Mouse (Mus musculus) embryonic facial prominence, embryonic 10.5 days (tissue): ENCODE measurements around the gene Zfp408. TPM values are rescaled to one million over a fixed set of nuclear protein-coding genes. Genes with fewer than 3 reads are reported as not detected.
A peak's percentile ranks its signal among the peaks of the same experiment; 100 is the strongest.

Experiments used
- DNase-seq: peaks from one replicate; pipeline ENCODE4 v3.0.0-alpha.2; 2017; ENCODE audit warnings: low spot score
- H3K27ac ChIP-seq: fragments of 300-500 bp; sonication (generic); replicated peaks from 2 replicates; pipeline ENCODE4 v1.5.1; 2016; ENCODE audit warnings: mild to moderate bottlenecking
- H3K27me3 ChIP-seq: fragments of 300-500 bp; sonication (generic); replicated peaks from 2 replicates; pipeline ENCODE4 v1.6.1; 2016; ENCODE audit warnings: low read depth, mild to moderate bottlenecking; ENCODE audit not compliant: poor library complexity, severe bottlenecking
- H3K36me3 ChIP-seq: fragments of 300-500 bp; sonication (generic); replicated peaks from 2 replicates; pipeline ENCODE4 v1.6.1; 2016; ENCODE audit warnings: mild to moderate bottlenecking, moderate library complexity
- H3K4me1 ChIP-seq: fragments of 300-500 bp; sonication (generic); 2 replicates; pipeline ENCODE4 v1.6.1; 2016
- H3K4me3 ChIP-seq: fragments of 300-500 bp; sonication (generic); 2 replicates; pipeline ENCODE4 v1.5.1; 2016; ENCODE audit warnings: mild to moderate bottlenecking, moderate library complexity
- H3K9me3 ChIP-seq: fragments of 300-500 bp; sonication (generic); 2 replicates; pipeline ENCODE4 v1.6.1; 2016; ENCODE audit warnings: mild to moderate bottlenecking
- WGBS: fragments of 180-500 bp; shearing (Covaris S2); methylation state at CpG from one replicate; pipeline ENCODE4 v1.1.7; 2016; 5-methylcytosine and 5-hydroxymethylcytosine counted together
- polyA plus RNA-seq: library from polyadenylated mRNA; unstranded; fragments of >200 nt; fragmentation: Nextera tagmentation; extraction: Ambion mirVana; gene quantifications from 2 replicates; pipeline ENCODE4 v1.2.1, GENCODE M21; 2016

Gene Zfp408
- polyA plus RNA-seq, 1 experiment from 2014 or later: 11.5 TPM

DNA sequence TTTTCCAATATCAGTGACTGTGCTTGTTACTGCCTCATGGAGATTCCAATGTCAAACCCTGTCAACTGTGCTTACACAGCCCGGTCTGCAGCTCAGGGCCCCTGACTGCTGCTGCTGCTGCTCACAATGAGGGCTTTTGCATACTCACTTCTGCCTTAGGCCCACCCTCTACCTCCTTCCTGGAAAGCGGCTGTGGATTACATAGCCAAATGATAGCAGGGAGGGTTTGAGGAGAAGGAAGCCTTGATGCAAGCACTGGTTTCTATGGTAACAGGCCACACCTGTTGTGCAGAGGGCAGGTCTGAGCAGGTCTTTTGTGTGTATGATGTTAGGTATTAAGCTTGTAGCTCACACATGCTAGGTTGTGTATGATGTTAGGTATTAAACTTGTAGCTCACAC, 18.2 kb upstream of the Zfp408 start:
- Histone ChIP-seq H3K27ac (no peak overlapping the region), H3K36me3 (peaks cover 93% of the 10 kb centered on the region), H3K27me3 (no peaks in the 10 kb centered on the region), H3K4me3 (no peak overlapping the region), H3K9me3 (no peaks in the 10 kb centered on the region), H3K4me1 (0 out of 2 replicates have a peak, but pooled peaks cover 2% of the 10 kb centered on the region)
- no peak for DNase-seq
- WGBS: 79% methylated on average over 2 of the region's 2 CpGs

DNA sequence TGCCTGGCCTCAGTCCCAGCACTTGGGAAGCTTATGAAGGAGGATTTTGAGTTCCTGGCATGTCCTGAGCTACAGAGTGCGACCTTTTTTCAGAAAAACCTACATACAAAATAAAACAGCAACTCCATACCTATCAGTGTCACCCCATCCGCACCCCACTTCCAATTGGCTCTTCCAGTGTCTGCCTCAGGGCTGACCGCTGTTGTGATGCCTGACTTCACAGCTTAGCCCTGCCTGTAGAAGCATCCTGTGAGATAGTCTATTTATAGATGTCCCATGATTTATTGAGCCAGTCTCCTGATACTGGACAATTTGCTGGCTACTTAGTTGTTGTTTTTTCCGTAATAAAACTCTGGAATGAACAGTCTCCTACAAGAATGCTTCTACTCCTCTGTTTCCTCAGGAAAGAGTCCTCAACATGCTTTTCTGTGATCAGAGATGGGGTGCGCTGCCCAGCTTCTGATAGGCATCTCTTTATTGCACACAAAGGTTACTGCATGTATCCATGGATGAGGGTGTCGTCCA, 16.9 kb upstream of the Zfp408 start:
- WGBS: 95% methylated on average over 6 of the region's 6 CpGs
- no peak for DNase-seq
- 0 out of 2 replicates have a peak, but pooled peaks cover 2% of the 10 kb centered on the region for H3K4me1 ChIP-seq
- peaks cover 94% of the 10 kb centered on the region for H3K36me3 ChIP-seq
- no peak overlapping the region for H3K4me3 ChIP-seq
- no peaks in the 10 kb centered on the region for H3K27me3 ChIP-seq
- no peak overlapping the region for H3K27ac ChIP-seq
- no peaks in the 10 kb centered on the region for H3K9me3 ChIP-seq

DNA sequence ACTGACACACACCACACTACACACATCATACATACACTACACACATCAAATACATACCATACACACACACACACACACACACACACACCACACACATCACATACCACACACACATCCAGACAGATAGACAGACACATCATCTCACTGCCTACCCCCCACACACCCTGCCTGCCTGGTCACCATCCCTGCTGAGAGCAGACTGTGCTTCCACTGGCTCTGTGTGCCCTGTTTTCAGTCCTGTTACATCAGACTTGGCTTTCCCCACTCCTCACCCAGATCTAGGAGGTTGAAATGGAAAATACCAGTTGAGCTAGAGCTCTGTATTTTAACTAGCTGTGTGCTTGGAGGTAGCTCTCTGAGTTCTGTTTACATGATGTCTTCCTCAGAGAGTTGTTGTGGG, 15.2 kb upstream of the Zfp408 start:
- H3K4me3 ChIP-seq: no peak overlapping the region
- no peaks in the 10 kb centered on the region for H3K27me3 ChIP-seq
- H3K9me3 ChIP-seq: no peaks in the 10 kb centered on the region
- DNase-seq: no peak
- H3K27ac ChIP-seq: no peak overlapping the region
- H3K36me3 ChIP-seq: peaks cover 92% of the 10 kb centered on the region
- 0 out of 2 replicates have a peak, but pooled peaks cover 2% of the 10 kb centered on the region for H3K4me1 ChIP-seq

DNA sequence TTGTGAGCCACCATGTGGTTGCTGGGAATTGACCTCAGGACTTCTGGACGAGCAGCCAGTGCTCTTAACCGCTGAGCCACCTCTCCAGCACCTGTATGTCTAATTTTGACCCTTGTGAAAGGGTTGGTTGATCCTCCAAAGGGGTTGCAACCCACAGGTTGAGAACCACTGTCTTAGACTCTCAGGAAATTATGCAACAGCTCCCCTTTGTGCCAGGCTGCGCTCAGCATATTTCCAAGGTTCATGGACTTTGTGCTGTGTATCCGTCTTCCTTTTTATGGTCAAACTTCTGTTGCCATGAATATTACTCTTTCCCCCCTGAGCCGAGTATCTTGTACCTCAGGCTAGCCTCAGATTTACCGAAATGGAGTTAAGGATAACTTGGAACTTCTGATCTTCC, 11.4 kb upstream of the Zfp408 start:
- no peak overlapping the region for H3K27ac ChIP-seq
- H3K9me3 ChIP-seq: no peaks in the 10 kb centered on the region
- no peak for DNase-seq
- H3K4me1 ChIP-seq: no peaks in the 10 kb centered on the region; the same call in 1 of the 2 replicates
- 94% methylated on average over 6 of the region's 6 CpGs for WGBS
- no peak overlapping the region for H3K4me3 ChIP-seq
- H3K36me3 ChIP-seq: peaks cover 93% of the 10 kb centered on the region
- no peaks in the 10 kb centered on the region for H3K27me3 ChIP-seq

DNA sequence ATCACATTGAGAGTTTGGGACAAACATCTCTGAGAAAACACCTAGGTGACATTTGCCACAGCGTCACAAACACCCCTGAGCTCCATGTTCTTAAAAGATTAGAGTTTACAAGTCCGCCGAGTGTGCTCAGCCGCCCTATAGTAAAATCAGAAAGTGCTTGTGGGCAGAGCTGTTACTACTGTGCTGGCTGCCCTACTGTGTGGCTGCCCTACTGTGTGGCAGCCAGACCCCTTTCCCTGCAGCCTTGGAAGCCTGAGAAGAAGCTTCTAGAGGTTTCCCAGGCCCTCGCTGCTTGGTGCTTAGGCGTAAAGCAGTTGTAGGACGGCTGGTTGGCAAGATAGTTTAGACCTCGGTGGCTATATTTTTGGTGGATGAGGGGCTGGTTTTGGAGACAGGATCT, 10.1 kb upstream of the Zfp408 start:
- Histone ChIP-seq H3K4me1 (no peaks in the 10 kb centered on the region; the same call in 1 of the 2 replicates), H3K27me3 (no peaks in the 10 kb centered on the region), H3K36me3 (peaks cover 97% of the 10 kb centered on the region), H3K9me3 (no peaks in the 10 kb centered on the region), H3K27ac (no peak overlapping the region), H3K4me3 (no peak overlapping the region)
- WGBS: 94% methylated on average over 8 of the region's 8 CpGs
- DNase-seq: no peak

DNA sequence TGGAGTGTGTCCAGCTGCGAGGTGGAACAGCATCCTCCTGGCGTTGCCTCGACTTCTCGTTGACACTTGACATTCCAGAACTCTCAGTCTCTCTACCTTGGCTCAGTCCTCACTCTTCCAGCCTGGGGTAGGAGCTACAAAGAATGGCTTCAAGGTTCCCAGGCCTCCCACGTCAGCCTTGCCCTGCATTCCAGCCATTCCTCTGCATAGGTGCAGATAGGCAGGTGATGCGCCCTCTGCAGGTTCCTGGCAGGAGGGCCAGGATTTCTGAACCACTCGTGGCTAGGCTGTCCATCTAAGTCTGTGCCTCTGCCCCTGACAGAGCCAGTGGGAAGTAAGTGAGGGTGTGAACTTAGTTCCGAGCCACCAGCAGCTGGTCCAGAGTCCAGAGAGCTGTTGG, 7.2 kb upstream of the Zfp408 start:
- no peaks in the 10 kb centered on the region for H3K9me3 ChIP-seq
- H3K27me3 ChIP-seq: no peaks in the 10 kb centered on the region
- H3K4me1 ChIP-seq: no peaks in the 10 kb centered on the region; the same call in 1 of the 2 replicates
- peaks cover 93% of the 10 kb centered on the region for H3K36me3 ChIP-seq
- WGBS: 71% methylated on average over 8 of the region's 8 CpGs
- H3K27ac ChIP-seq: no peak overlapping the region
- no peak for DNase-seq
- no peak overlapping the region for H3K4me3 ChIP-seq

DNA sequence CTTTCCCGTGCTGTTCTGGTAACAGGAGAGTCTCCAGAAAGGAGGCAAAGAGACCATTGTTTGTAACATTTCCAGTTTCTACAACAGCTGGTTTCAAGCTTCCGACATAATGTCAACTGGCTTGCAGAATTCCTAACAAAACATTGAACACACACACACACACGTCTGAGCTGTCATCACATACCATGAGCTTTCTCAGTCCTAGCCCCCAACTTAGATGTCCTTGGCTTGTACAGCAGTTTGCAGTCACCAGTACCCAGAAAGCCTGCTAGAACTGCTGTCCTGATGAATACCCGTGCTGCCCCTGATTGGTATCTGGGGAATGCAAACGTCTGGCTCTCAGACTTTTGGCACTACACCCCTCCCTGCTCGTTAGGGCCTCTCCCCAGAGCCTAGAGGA, 6.2 kb upstream of the Zfp408 start:
- Histone ChIP-seq H3K4me3 (no peak overlapping the region), H3K36me3 (peaks cover 84% of the 10 kb centered on the region), H3K9me3 (no peaks in the 10 kb centered on the region), H3K27ac (no peak overlapping the region), H3K4me1 (peaks cover 4% of the 10 kb centered on the region), H3K27me3 (no peaks in the 10 kb centered on the region)
- 84% methylated on average over 6 of the region's 6 CpGs for WGBS
- no peak for DNase-seq

DNA sequence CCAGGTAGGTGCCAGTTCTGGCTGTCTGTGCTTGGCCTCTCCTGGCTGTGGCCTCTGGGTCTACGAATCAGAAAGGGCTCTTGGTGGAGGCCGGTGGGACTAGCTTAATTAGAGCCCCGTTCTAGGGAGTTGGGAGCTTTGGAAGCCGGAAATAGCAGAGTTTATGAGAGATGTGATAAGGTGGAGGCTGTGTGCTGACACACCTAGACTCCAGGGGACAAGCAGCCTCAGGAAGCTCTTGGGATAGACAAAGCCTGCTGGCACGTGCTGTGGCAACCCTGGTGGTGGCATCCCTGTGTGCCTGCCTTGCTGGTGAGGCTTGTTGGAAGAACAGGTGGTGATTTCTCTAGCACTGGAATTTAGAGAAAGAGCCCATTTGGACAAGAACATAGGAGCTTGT, 5.8 kb upstream of the Zfp408 start:
- Histone ChIP-seq H3K36me3 (peaks cover 81% of the 10 kb centered on the region), H3K4me3 (no peak overlapping the region), H3K27me3 (no peaks in the 10 kb centered on the region), H3K4me1 (peaks cover 8% of the 10 kb centered on the region), H3K9me3 (no peaks in the 10 kb centered on the region), H3K27ac (no peak overlapping the region)
- DNase-seq: no peak
- 89% methylated on average over 5 of the region's 5 CpGs for WGBS

DNA sequence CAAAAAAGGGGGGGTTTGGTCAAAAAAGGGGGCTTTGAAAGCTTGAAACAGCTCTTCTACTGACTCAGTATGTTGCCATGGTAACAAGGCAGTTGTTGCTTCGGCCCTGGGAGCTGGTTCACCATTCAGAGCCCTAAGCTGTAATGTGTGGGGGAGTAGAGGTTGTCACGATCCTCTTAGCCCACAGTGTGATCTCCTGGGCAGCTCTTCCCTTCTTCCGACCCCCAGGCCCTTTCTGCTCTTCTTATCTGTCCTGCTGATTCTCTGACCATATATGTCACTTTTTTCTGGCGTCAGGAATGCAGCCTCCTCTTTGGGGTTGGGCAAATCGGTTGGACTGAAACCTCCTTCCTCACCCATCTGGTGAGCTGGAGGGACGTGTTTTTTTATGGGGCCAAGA, 3.3 kb upstream of the Zfp408 start:
- Histone ChIP-seq H3K4me1 (peaks cover 16% of the 10 kb centered on the region), H3K27me3 (no peaks in the 10 kb centered on the region), H3K36me3 (peaks cover 59% of the 10 kb centered on the region), H3K9me3 (no peaks in the 10 kb centered on the region), H3K4me3 (no peak overlapping the region), H3K27ac (no peak overlapping the region)
- WGBS: 65% methylated on average over 6 of the region's 6 CpGs
- DNase-seq: no peak

DNA sequence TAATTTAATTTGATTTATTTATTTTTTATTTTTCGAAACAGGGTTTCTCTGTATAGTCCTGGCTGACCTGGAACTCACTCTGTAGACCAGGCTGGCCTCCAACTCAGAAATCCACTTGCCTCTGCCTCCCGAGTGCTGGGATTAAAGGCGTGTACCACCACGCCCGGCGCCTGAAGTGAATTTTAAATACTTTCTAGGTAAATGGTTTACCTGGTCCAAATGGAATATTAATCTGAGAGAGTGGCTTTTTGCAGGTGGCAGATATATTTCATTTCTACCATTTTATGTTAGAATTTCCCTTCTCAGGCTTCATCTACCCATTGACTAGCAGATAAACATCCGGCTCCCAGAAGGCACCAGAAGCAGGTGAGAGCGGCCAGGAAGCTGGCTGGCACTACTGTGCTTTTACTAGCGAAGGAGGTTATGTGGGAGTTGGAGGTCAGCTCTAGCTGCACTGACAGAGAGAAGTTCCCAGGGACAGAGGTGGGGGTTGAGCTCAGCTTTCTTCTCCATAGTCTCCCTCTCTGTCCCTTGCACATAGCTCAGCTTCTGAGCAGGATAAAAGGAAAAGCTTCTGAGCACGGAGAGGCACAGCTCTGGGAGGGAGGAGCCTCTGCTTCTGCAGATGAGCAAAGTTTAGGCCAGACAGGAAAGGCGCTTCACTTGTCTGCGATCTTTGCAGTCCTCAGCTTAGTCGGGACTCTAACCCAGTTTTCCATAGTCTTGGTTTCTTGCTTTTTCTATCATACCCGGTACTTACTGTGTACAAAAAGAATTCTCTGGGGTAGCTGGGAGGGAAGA, 2.1 kb upstream of the Zfp408 start:
- Histone ChIP-seq H3K36me3 (peaks cover 59% of the 10 kb centered on the region), H3K4me3 (no peak overlapping the region; the same call in 1 of the 2 replicates)
- WGBS: 89% methylated on average over 14 of the region's 14 CpGs

DNA sequence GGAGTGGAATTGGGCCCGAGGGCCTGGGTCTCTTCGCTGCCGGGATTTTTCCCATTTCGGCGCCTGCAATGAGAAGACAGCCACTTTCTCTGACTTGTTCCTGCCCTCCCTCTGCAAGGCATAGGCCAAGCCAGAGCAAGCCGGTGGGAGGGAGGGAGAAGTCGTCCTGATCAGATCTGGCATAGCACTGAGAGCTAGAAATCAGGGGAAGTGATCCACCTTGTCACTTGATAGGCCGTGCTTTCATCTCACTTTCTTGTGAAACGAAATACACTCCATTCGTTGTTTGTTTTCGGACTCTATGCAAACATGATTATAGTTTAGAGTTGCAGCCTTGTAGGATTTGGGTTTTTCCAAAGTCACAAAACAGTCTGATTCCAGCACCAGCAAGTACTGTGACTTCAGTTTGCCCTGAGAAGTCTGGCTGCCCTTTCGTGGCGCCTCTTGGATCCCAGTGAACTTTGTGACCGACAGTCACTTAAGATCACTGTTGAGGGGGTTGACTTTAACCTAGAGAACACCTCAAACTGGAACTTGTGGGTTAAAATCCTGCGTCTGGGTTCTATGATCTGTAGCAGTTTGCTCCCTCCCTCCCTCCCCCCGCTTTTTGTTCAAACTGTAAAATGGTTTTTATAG, 887 bp upstream of the Zfp408 start:
- no peak for DNase-seq
- H3K4me3 ChIP-seq: peak overlapping the region; percentile 96
- H3K9me3 ChIP-seq: no peaks in the 10 kb centered on the region
- no peaks in the 10 kb centered on the region for H3K27me3 ChIP-seq
- H3K36me3 ChIP-seq: peaks cover 59% of the 10 kb centered on the region
- peak overlapping the region; percentile 91 for H3K27ac ChIP-seq
- WGBS: 17% methylated on average over 16 of the region's 16 CpGs
- H3K4me1 ChIP-seq: peaks cover 16% of the 10 kb centered on the region

More for the DNA sequence above, 2.1 kb upstream of the Zfp408 start:
- Histone ChIP-seq H3K27ac (no peak overlapping the region), H3K4me1 (peaks cover 16% of the 10 kb centered on the region), H3K9me3 (no peaks in the 10 kb centered on the region), H3K27me3 (no peaks in the 10 kb centered on the region)
- DNase-seq: no peak

DNA sequence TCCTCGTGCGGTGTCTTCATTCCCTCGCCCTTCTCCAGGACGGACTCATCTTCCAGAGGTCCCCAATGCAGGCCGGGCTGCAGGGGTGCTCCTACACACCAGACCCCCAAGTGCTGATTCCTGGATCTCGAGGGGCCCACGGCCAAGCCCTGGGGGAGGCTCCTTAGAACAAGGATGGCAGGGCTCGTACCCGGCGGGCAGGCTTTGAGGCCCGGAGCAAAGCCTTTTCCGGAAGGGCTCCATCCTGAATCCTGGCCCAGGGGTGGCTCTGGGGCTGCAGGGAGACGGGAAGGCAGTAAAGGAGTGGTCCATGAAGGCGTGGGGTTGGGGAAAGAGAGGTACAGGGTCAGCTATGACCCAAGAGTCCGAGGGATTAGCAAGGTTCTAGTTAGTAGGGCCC, 439 bp downstream of the Zfp408 start:
- Histone ChIP-seq H3K4me1 (peaks cover 16% of the 10 kb centered on the region), H3K9me3 (no peaks in the 10 kb centered on the region), H3K4me3 (peak overlapping the region; percentile 96), H3K27ac (peak overlapping the region; percentile 91), H3K27me3 (no peaks in the 10 kb centered on the region), H3K36me3 (peaks cover 59% of the 10 kb centered on the region)
- 3% methylated on average over 15 of the region's 15 CpGs for WGBS
- peak; percentile 26 for DNase-seq

DNA sequence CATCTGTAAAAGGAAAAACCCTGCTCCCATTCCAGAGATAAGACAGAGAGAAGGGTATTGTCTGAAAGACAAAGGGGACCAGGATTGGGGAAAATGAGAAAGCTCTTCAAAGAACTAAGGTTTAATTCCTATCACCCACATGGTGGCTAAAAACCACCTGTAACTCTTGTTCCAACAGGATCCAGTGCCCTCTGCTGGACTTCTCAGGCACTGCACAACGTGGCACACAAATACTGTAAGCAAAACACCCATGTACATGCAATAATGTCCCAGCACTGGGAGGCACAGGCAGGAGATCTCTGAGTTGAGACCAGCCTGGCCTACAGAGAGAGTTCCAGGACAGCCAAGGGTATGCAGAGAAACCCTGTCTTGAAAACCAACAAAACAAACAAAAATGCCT, 2.9 kb downstream of the Zfp408 start:
- no peaks in the 10 kb centered on the region for H3K9me3 ChIP-seq
- H3K27ac ChIP-seq: no peak overlapping the region
- no peaks in the 10 kb centered on the region for H3K27me3 ChIP-seq
- H3K4me3 ChIP-seq: no peak overlapping the region
- peak; percentile 63 for DNase-seq
- H3K4me1 ChIP-seq: peaks cover 16% of the 10 kb centered on the region
- 25% methylated on average over 1 of the region's 1 CpGs for WGBS
- H3K36me3 ChIP-seq: peaks cover 64% of the 10 kb centered on the region
